Mouse (Mus musculus) midbrain, embryonic 14.5 days (tissue): ENCODE data around the gene Hipk2. TPM values are rescaled to one million over a fixed set of nuclear protein-coding genes. Genes with fewer than 3 reads are reported as not detected.

Source experiments
- ATAC-seq: fragments of 200-750 bp; cut with Nextera tagmentation; 2 replicates; pipeline ENCODE4 v1.8.0; 2017; ENCODE audit warnings: moderate number of reproducible peaks, moderate library complexity; ENCODE audit not compliant: low FRiP score, low TSS enrichment
- DNase-seq: peaks from one replicate; pipeline ENCODE4 v3.0.0-alpha.2; 2015
- H3K27ac ChIP-seq: fragments of 300-500 bp; sonication (generic); replicated peaks from 2 replicates; pipeline ENCODE4 v1.5.1; 2014; ENCODE audit warnings: mild to moderate bottlenecking, low read depth, low read length, moderate library complexity
- H3K27me3 ChIP-seq: fragments of 300-500 bp; sonication (generic); 2 replicates; pipeline ENCODE4 v1.6.1; 2014; ENCODE audit warnings: low read length, control low read depth, mixed read lengths; ENCODE audit not compliant: control insufficient read depth, insufficient read depth
- H3K36me3 ChIP-seq: fragments of 300-500 bp; sonication (generic); 2 replicates; pipeline ENCODE4 v1.6.1; 2014; ENCODE audit warnings: low read length, control low read depth; ENCODE audit not compliant: control insufficient read depth, insufficient read depth
- H3K4me1 ChIP-seq: fragments of 300-500 bp; sonication (generic); 2 replicates; pipeline ENCODE4 v1.6.1; 2014; ENCODE audit warnings: mild to moderate bottlenecking, antibody characterized with exemption, low read length, control low read depth; ENCODE audit not compliant: control insufficient read depth, insufficient read depth
- H3K4me2 ChIP-seq: fragments of 300-500 bp; sonication (generic); 2 replicates; pipeline ENCODE4 v1.6.1; 2014; ENCODE audit warnings: mild to moderate bottlenecking, low read length, moderate library complexity
- H3K4me3 ChIP-seq: fragments of 300-500 bp; sonication (generic); replicated peaks from 2 replicates; pipeline ENCODE4 v1.5.1; 2014; ENCODE audit warnings: low read depth, low read length
- H3K9ac ChIP-seq: fragments of 300-500 bp; sonication (generic); replicated peaks from 2 replicates; pipeline ENCODE4 v1.6.1; 2014; ENCODE audit warnings: mild to moderate bottlenecking, low read length, moderate library complexity
- H3K9me3 ChIP-seq: fragments of 300-500 bp; sonication (generic); 2 replicates; pipeline ENCODE4 v1.6.1; 2016; ENCODE audit warnings: low read length, control low read depth, mixed read lengths; ENCODE audit not compliant: control insufficient read depth
- WGBS: fragments of 180-500 bp; shearing (Covaris S2); extraction: QIAGEN DNeasy Blood & Tissue Kit; methylation state at CpG from one replicate; pipeline ENCODE4 v1.1.7; 2014; 5-methylcytosine and 5-hydroxymethylcytosine counted together
- polyA plus RNA-seq: library from polyadenylated mRNA; unstranded; fragments of >200 nt; fragmentation: Nextera tagmentation; extraction: Ambion mirVana; gene quantifications from 2 replicates; pipeline ENCODE4 v1.2.1, GENCODE M21; 2014

Hipk2 gene
- polyA plus RNA-seq, 1 experiment from 2014 or later = 41.3 TPM

DNA sequence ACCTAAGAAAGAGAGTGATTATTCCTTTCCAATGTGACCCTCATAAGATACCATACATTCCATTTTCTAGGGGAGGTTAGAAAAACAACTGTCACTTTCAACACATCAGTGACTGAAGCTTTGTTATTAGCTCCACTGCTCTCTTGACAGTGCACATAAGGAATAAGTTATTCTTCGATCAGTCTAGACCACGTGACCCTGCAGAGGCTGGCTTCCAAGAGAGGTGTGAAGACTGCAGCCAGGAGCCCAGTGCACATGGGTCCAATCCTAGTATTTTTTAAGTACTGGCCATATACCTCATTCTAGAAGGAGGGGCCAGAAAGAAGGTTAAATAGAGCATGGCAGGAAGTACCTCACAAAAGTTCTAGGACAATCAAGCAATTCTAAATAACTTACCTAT, 122.9 kb downstream of the Hipk2 start:
- no peaks in the 10 kb centered on the region for H3K27me3 ChIP-seq
- 90% methylated on average over 2 of the region's 2 CpGs for WGBS
- DNase-seq (no peak), ATAC-seq (no peak)
- no peak overlapping the region for H3K4me3 ChIP-seq
- no peaks in the 10 kb centered on the region for H3K9me3 ChIP-seq
- no peak overlapping the region for H3K9ac ChIP-seq
- H3K27ac ChIP-seq = 0 out of 2 replicates have a peak overlapping the region, but pooled peaks have one; percentile 20
- 0 out of 2 replicates have a peak, but pooled peaks cover 3% of the 10 kb centered on the region for H3K4me1 ChIP-seq
- H3K4me2 ChIP-seq = no peak overlapping the region
- H3K36me3 ChIP-seq = no peaks in the 10 kb centered on the region

DNA sequence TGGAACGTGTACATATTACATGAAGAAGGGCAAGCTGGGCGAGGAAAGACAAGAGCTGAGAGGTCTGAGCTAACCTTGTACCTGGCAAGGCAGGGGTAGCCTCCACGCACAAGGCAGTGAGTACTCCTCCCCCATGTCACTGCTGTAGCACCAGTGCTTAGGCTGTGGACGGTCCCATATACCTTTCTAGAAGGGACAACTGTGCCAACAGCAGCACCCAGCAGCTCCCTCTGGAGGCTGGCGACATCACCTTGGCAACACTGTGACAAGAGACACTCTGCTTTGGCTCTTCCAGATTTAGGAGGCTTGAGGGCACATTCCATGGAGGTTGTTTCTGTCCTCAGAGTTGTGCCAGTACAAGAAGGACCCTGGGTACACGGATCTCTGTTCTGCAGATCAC, 123.5 kb downstream of the Hipk2 start:
- 85% methylated on average over 6 of the region's 6 CpGs for WGBS
- no peak overlapping the region for H3K4me2 ChIP-seq
- H3K9ac ChIP-seq = no peak overlapping the region
- no peak overlapping the region for H3K4me3 ChIP-seq
- ATAC-seq (no peak), DNase-seq (no peak)
- H3K27me3 ChIP-seq = no peaks in the 10 kb centered on the region
- H3K9me3 ChIP-seq = no peaks in the 10 kb centered on the region
- 0 out of 2 replicates have a peak overlapping the region, but pooled peaks have one; percentile 20 for H3K27ac ChIP-seq
- no peaks in the 10 kb centered on the region for H3K4me1 ChIP-seq
- no peaks in the 10 kb centered on the region for H3K36me3 ChIP-seq

DNA sequence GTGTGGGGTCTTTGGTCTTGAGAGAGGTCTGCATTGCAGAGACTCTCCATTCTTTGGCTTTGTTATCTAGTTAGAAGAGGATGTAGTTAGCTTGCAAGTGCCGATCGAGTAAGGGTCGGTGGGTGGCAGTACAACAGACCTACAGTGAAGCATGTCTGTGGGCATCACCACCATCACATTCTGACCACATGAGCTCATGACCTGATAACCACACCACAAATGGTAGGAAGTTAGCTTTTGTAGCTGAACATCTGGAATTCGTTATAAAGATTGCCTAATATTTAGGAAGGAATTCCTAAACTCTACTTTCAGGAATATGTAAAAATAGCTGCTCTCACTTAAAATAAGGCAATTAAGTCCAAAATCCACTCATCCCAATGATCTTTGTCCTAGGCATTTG, 127.9 kb downstream of the Hipk2 start:
- WGBS = 93% methylated on average over 4 of the region's 4 CpGs
- H3K4me3 ChIP-seq = no peak overlapping the region
- no peak overlapping the region for H3K27ac ChIP-seq
- H3K4me2 ChIP-seq = no peak overlapping the region
- peaks cover 24% of the 10 kb centered on the region for H3K36me3 ChIP-seq
- DNase-seq (no peak), ATAC-seq (no peak)
- no peaks in the 10 kb centered on the region for H3K4me1 ChIP-seq
- no peaks in the 10 kb centered on the region for H3K27me3 ChIP-seq
- no peaks in the 10 kb centered on the region for H3K9me3 ChIP-seq
- no peak overlapping the region for H3K9ac ChIP-seq

DNA sequence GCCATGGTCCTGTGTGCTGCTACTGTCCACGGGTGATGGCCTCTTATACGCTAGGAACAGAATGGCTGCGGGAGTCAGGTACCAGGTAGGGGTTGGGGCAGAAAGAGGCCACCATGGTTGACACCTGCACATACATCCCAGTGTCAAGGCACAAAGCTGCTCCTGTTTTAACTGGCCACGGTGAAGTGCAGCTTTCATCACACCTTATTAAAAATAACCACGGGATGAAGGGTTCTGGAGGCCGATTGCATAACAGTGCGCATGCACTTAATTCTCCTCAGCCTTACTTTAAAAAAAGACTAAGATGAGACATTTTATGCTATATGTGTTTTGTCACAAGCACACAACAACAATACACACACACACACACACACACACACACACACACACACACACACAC, 132.6 kb downstream of the Hipk2 start:
- Histone ChIP-seq H3K27me3 (no peaks in the 10 kb centered on the region), H3K9me3 (no peaks in the 10 kb centered on the region), H3K36me3 (peaks cover 62% of the 10 kb centered on the region), H3K9ac (no peak overlapping the region), H3K4me1 (no peaks in the 10 kb centered on the region), H3K27ac (no peak overlapping the region), H3K4me2 (no peak overlapping the region), H3K4me3 (no peak overlapping the region)
- no peak for DNase-seq
- WGBS = 96% methylated on average over 7 of the region's 7 CpGs
- no peak for ATAC-seq

DNA sequence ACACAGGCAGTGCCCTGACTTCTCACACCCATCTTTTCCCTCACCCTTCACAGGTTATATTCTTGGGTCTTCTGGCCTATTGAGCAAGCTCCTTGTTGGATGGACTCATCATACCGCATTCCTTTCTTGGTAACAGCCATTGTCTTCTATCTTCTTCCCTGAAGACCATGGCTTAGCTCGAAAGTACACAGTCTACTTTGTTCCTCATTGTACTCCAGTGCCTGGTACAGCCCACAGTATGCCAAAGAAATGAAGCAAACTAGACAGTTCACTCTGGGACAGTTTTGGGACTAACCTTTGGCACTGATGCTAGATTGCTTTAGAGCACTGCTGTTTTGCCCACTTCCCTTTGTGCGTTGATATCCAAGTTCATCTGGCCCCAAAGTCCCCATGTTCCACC, 133.5 kb downstream of the Hipk2 start:
- Histone ChIP-seq H3K9me3 (no peaks in the 10 kb centered on the region), H3K27ac (no peak overlapping the region), H3K4me2 (no peak overlapping the region), H3K27me3 (no peaks in the 10 kb centered on the region), H3K36me3 (peaks cover 70% of the 10 kb centered on the region), H3K9ac (no peak overlapping the region), H3K4me3 (no peak overlapping the region), H3K4me1 (no peaks in the 10 kb centered on the region)
- DNase-seq (no peak), ATAC-seq (no peak)
- WGBS = 99% methylated on average over 3 of the region's 3 CpGs

DNA sequence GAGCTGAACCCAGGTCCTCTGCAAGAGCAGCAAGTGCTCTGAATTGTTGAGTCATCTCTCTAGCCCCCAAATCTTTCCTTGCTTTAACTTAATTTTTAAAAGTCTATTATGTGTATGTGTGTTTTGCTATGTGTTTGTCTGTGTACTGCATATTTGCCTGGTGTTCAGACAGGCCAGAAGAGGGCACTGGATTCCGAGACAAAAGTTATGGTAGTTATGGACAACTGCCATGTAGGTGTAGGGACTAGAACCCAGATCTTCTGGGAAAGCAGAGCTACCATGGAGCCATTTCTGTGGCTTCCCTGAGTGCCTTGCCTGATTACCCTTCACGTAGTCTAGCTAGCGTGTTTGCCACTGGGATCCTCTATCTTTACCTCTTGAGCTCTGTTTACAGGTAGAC, 134.9 kb downstream of the Hipk2 start:
- Histone ChIP-seq H3K9ac (no peak overlapping the region), H3K9me3 (no peaks in the 10 kb centered on the region), H3K27me3 (no peaks in the 10 kb centered on the region), H3K4me3 (no peak overlapping the region), H3K4me1 (no peaks in the 10 kb centered on the region), H3K27ac (no peak overlapping the region), H3K36me3 (peaks cover 83% of the 10 kb centered on the region), H3K4me2 (no peak overlapping the region)
- 90% methylated on average over 3 of the region's 3 CpGs for WGBS
- no peak for ATAC-seq
- no peak for DNase-seq

DNA sequence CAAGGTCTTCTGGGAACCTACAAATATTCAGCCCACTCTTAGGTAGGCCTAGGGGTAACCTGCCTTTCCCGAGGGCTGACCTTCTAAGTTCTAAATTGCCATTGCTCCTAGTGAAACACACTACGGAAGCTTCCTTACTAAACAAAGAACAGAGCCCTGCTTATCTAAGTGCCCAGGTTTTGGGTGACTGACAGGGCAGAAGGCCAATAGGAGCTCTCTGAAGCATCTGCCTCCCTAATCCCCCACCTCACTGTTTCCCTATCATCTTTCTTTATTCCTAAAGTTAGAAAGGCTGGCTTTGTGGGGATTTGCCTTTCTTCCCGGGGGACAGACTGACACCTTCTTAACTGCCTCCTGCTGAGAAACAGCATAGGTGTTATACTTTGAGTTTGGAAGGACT, 136.7 kb downstream of the Hipk2 start:
- Histone ChIP-seq H3K9me3 (no peaks in the 10 kb centered on the region), H3K4me2 (no peak overlapping the region), H3K27ac (no peak overlapping the region), H3K9ac (no peak overlapping the region), H3K36me3 (peaks cover 86% of the 10 kb centered on the region), H3K4me1 (no peaks in the 10 kb centered on the region), H3K4me3 (no peak overlapping the region), H3K27me3 (no peaks in the 10 kb centered on the region)
- 73% methylated on average over 3 of the region's 3 CpGs for WGBS
- no peak for ATAC-seq
- DNase-seq = no peak

DNA sequence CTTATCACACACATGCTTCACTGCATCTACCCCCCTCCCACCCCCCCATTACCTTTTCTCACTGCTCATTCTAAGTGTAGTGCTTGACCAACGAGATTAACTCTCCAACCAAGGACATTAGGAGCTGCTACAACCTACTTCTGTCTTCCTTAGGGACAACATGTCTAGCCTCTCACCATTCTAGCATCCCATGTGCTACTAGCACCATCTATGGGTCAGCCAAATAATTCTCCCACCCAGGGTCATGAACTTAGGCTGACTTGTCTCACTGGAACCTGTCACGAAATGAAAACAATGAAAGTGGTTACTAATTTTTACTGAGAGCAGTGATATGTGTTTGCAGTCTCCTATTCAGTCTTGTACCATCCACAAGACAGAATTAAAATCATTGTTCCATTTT, 138.2 kb downstream of the Hipk2 start:
- no peak overlapping the region for H3K4me2 ChIP-seq
- no peak for ATAC-seq
- 51% methylated on average over 2 of the region's 2 CpGs for WGBS

DNA sequence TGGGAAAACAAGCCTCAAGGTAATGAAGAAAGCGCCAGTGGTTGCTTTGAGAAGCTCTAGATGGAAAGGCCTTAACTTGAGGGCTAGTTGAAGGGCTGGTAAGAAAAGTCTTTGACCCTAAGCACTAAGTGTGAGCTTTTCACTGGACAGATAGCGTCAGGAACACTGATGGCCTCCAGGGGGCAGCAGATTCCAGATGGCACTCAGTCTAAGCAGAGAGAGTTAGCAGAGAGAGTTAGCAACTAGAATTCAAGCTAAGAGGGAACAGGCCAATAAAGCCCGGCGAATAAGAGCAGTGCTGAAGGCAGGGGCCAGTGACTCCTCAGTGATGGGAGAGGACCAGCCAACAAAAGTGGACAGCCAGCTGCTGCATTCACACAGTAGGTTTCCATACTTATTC, 139.7 kb downstream of the Hipk2 start:
- peak; percentile 88 for DNase-seq
- Histone ChIP-seq H3K4me3 (no peak overlapping the region), H3K4me2 (no peak overlapping the region), H3K36me3 (peaks cover 71% of the 10 kb centered on the region), H3K4me1 (peaks cover 2% of the 10 kb centered on the region; the same call in 1 of the 2 replicates), H3K9me3 (no peaks in the 10 kb centered on the region), H3K9ac (no peak overlapping the region), H3K27me3 (no peaks in the 10 kb centered on the region), H3K27ac (no peak overlapping the region)
- WGBS = 27% methylated on average over 4 of the region's 4 CpGs
- ATAC-seq = peak; percentile 66; the same call in 1 of the 2 replicates

More for the DNA sequence above, 138.2 kb downstream of the Hipk2 start:
- Histone ChIP-seq H3K27ac (no peak overlapping the region), H3K4me1 (no peaks in the 10 kb centered on the region), H3K27me3 (no peaks in the 10 kb centered on the region), H3K9me3 (no peaks in the 10 kb centered on the region), H3K36me3 (peaks cover 82% of the 10 kb centered on the region), H3K9ac (no peak overlapping the region), H3K4me3 (no peak overlapping the region)
- no peak for DNase-seq
